Mouse (Mus musculus) left cerebral cortex, postnatal 4 days (tissue): ENCODE measurements around the gene Col1a1. TPM values are rescaled to one million over a fixed set of nuclear protein-coding genes. Genes with fewer than 3 reads are reported as not detected.

Experiments used
- DNase-seq: peaks from one replicate; pipeline ENCODE4 v3.0.0-alpha.2; 2022
- intact Hi-C: fragments of 180-260 bp; cut with DNase I; formaldehyde crosslinking; loops from one replicate; pipeline ENCODE4 v1.15.1; 2025
- total RNA-seq, 2 experiments: library from RNA; stranded (reverse); gene quantifications; 2 replicates each; pipeline ENCODE4 v1.2.3; 2021

Col1a1 gene
- total RNA-seq, 2 experiments from 2014 or later, result 62.8 to 70.4 TPM

- intact Hi-C loops, result no loop called here
- no peak for DNase-seq
Measured at GRCm38 (mm10) chr11:94992754-94993606, 57.0 kb downstream of the Col1a1 start.

GRCm38 (mm10) chr11:94994208-94994814, 58.3 kb downstream of the Col1a1 start:
- no peak for DNase-seq

GRCm38 (mm10) chr11:94994947-94995772, 59.1 kb downstream of the Col1a1 start:
- DNase-seq, result no peak
- intact Hi-C loops, result no loop called here

More at GRCm38 (mm10) chr11:94994208-94994814, 58.3 kb downstream of the Col1a1 start:
- intact Hi-C loops, result no loop called here

- no peak for DNase-seq
- intact Hi-C loops, result no loop called here
Measured at GRCm38 (mm10) chr11:94996101-94996500, 60.1 kb downstream of the Col1a1 start.

- no peak for DNase-seq
- intact Hi-C loops, result no loop called here
Measured at GRCm38 (mm10) chr11:94996984-94997383, 61.0 kb downstream of the Col1a1 start.

GRCm38 (mm10) chr11:94997596-94997995, 61.6 kb downstream of the Col1a1 start:
- intact Hi-C loops, result no loop called here
- no peak for DNase-seq

GRCm38 (mm10) chr11:94998041-94998531, 62.1 kb downstream of the Col1a1 start:
- DNase-seq, result peak; percentile 58
- intact Hi-C loops, result no loop called here

GRCm38 (mm10) chr11:95000128-95000527, 64.1 kb downstream of the Col1a1 start:
- intact Hi-C loops, result no loop called here
- no peak for DNase-seq

- intact Hi-C loops, result no loop called here
- DNase-seq, result no peak
Measured at GRCm38 (mm10) chr11:95000548-95000947, 64.5 kb downstream of the Col1a1 start.

- DNase-seq, result peak; percentile 94
- intact Hi-C loops, result no loop called here
Measured at GRCm38 (mm10) chr11:95001058-95001457, 65.0 kb downstream of the Col1a1 start.

- DNase-seq, result no peak
- intact Hi-C loops, result no loop called here
Measured at GRCm38 (mm10) chr11:95001584-95002347, 65.7 kb downstream of the Col1a1 start.

Other genes with a start within 250 kb of the Col1a1 start
- gene Gm11541, start 231.7 kb upstream of the Col1a1 start, total RNA-seq, result not detected
- gene Cdc34b, start 194.4 kb upstream of the Col1a1 start, total RNA-seq, result not detected
- under 1 TPM in 1 of 2 experiments, not detected in 1; 0.30 TPM for gene Tmem92, start 153.5 kb upstream of the Col1a1 start, total RNA-seq
- gene Hils1, start 31.4 kb downstream of the Col1a1 start, total RNA-seq, result under 1 TPM in 1 of 2 experiments, not detected in 1; 0.46 TPM
- gene Sgca, start 40.1 kb downstream of the Col1a1 start, total RNA-seq, result not detected
- gene Ppp1r9b, start 54.8 kb downstream of the Col1a1 start, total RNA-seq, result 100 to 1,000 TPM; 273 to 276 TPM
- gene Samd14, start 73.7 kb downstream of the Col1a1 start, total RNA-seq, result 100 to 1,000 TPM; 173 to 176 TPM
- gene Pdk2, start 105.1 kb downstream of the Col1a1 start, total RNA-seq, result 10 to 100 TPM; 21.4 to 22.2 TPM
- gene Itga3, start 140.6 kb downstream of the Col1a1 start, total RNA-seq, result 10 to 100 TPM; 20.3 to 20.5 TPM
- gene Dlx3, start 183.9 kb downstream of the Col1a1 start, total RNA-seq, result not detected
- gene Dlx4, start 210.0 kb downstream of the Col1a1 start, total RNA-seq, result under 1 TPM; 0.18 to 0.24 TPM